Mouse (Mus musculus) CD4-positive, CD25-positive, alpha-beta regulatory T cell, adult 4 months (primary cell): ENCODE measurements around the gene Magi1. TPM values are rescaled to one million over a fixed set of nuclear protein-coding genes. Genes with fewer than 3 reads are reported as not detected.
"Not testable (repeated sequence)": the region's sequence is repeated elsewhere in the genome, so short reads cannot be mapped to it uniquely, and the experiment has no call there.

ENCODE experiments used
- ATAC-seq: one replicate; pipeline ENCODE4 v1.8.0; 2017
- polyA plus RNA-seq, 2 experiments: library from polyadenylated mRNA; unstranded; fragments of 100-300 nt; shearing (Covaris generic); gene quantifications; one replicate each; pipeline ENCODE4 v1.2.1; 2017

Magi1 gene
- polyA plus RNA-seq, 2 experiments from 2014 or later, result 0.08 to 0.54 TPM

DNA sequence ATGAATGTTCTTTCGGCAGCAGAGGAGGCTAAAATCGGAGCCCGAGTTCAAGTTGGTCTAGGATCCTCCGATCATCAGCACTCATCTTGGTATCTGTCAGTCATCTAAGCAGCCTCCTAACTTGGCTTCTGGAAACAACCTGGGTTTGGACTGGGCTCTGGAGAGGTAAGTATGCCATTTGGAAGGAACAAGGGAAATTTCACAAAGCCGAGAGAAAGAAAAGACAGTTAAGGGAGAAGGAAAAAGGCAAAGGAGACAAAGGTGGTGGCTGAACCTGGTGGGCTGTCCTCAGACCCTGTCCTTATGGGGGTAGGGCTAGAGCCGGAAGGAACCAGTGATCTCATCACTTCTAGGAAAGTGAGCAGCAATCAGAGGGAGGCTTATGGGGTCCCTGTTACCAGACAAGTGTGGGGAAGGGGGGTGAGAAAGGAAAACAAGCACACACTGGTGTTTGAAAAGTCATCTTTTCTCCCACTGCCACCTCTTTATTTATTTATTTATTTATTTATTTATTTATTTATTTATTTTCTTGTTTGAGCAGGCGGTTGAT lies 565.8 kb downstream of the Magi1 start:
- ATAC-seq, result no peak

DNA sequence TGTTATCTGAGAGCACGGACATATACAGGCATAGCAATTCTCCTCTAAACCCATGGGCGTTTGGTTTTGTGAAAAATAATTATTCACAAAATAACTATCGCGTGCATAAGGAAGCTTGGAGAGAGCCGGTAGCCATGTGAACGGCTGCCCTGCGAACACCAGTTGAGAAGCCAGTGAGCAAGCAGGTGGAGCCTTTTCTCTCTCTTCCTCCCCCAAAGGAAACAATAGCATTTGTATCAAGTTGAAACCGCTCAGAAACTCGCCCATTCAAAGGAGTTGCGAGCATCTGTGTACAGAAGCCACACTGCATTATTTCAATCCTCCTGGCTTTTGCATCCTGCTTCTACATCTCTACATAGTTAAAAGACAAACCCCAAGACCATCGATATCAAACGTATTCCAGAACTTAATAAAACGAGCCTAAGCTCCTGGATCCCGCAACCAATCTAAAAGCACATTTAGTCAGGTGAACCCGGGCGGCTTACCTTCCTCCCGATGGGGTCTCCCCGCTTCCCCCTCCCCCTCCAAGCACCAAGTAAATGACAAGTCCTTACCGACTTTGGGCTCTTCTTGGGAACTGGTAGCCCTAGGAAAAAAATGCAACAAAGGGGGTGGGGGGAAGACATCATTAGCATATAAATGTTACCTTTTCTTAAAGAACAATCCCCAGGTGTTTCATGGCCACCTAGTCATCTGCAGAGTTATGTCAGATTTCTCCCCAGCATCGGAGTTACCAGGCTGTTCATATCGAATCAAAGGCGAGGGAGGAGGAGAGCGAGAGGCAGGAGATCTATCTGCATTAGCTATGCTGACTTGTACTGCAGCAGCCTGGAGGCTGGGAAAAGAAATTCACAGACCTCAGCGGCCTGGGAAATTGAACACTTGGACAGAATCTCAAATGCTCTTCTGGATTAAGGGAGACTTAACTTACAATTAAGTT lies 566.8 kb downstream of the Magi1 start:
- no peak for ATAC-seq

DNA sequence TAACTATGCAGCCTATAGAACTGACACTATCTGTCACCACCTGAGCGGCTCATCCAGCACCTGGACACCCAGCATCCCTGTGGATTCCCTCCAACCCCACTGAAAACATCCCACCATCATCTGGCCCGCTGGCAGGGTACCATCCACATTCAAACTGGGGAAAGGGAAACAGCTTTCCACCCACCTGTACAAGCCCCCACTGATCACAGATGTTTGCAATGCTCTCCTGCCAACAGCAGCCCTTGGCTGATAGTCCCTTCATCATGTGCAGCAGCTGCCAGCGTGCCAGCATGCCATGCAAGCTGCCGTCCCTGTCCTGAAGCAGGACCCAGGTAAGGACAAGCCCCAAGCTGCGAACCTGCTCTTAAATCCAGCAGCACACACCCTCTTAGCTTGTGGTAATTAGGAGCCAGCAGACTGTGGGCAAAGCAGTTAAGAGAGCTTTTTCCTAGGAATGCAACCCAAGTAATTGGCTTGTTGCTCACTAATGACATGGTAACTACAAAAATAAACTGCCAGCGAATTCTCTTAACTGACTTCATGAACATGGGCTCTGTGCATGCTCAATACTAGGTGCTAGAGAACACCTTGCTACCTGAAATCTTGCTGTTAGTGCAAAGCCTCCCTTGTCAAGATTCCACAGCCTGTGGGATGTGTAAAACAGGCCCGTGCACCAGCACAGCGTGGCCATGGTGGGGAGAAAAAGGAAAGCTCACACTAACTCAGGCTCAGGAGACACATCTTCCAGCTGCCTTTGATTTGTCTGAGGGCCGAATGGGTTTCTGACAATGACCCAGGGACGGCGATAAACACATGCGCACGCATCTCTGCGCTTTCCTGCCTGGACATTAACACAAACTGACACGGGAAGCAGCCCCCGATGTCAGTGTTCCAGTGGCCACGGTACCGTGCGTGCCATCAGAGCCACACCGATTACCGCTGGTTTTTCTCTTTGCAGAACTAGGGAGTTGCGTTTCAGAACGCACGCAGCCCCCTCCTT lies 568.2 kb downstream of the Magi1 start:
- ATAC-seq, result no peak

DNA sequence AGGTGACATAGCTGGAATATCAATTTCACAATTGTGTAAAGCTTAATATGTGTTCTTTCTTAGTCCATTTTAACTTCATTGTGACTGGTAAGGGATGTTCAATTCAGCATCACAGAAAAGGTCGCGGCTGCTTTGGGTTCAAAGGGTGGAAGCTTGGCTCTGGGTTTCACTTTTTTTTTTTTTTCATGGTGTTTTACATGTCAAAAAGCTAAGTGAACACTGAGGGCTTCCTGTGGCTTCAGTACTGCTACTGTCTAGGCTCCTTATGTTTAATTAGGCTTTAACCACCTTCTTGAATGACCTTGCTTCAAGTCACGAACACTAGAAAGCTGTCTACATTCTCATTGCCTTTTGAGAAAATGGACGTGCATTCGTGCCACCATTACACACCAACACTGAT lies 579.4 kb downstream of the Magi1 start:
- ATAC-seq, result no peak

DNA sequence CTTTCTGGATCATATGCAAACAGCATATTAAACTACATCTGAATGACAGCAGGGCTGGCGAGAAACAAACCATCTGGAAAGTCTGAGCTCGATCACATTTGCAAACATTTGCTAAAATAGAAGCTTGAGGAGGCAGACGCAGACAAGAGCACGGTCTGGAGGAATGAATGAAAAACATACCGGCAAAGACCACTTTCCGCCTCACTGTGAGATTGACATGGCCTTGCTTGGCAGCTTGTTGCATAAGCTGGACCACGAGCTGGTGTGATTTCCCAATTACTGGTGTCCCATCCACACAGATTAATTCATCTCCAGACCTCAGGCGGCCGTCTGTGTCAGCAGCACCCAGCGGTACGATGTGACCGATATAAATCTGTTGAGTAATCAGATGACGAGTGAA lies 584.3 kb downstream of the Magi1 start:
- no peak for ATAC-seq

DNA sequence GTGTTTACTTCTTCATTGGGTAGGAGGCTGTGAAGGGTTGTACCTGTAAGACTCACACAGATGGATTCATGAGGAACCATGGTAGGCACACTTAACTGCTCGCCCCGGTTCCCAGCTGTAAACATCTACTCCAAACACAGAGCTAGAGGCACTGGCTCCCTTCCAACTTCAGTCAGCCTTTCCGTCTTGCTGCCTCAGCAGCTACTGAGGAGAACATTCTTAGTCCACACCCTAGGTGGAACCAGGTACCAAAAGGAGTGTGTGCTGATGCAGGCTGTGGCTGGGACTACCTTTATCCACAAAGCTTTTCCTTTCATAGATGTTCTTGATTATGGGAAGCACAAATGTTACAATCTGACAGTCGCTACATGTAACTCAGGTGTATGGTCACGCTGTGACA lies 585.8 kb downstream of the Magi1 start:
- ATAC-seq, result no peak

DNA sequence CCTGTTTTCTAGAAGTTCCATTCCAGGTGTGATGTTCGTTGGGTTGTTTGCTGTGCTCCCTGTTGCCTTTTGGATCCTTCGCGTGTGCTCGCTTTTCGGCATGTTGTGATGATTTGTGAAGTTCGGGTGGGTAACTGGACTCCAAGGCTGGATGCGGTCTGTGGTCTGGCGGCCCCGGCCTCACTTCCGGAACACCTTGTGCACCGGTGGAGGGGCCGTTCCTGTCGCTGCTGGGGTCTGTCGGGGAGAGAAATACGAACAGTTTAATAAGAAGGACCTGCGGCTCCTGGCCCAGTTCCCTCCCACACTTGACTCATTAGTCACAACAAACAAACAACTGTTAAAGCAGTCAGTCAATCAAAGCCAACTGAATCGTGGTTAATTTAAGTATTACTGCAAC lies 605.0 kb downstream of the Magi1 start:
- ATAC-seq, result no peak

DNA sequence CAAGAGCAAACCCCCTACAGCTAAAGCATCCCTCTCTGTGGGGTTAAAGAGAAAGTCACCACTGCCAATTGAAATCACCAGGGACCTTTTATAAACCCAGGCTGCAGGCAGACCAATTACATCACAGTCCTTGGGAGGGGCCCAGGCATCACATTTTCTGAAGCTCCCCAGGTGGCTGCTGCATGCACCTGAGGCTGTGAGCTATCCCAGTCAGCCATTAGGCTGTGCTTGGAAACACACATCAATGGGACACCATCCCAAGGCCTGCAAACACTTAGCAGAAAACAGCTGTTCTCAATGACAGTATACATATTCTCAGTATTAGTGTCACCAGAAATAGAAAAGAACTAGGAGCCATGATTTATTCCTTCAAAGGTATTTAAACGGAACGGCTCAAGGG lies 617.0 kb downstream of the Magi1 start:
- ATAC-seq, result no peak

DNA sequence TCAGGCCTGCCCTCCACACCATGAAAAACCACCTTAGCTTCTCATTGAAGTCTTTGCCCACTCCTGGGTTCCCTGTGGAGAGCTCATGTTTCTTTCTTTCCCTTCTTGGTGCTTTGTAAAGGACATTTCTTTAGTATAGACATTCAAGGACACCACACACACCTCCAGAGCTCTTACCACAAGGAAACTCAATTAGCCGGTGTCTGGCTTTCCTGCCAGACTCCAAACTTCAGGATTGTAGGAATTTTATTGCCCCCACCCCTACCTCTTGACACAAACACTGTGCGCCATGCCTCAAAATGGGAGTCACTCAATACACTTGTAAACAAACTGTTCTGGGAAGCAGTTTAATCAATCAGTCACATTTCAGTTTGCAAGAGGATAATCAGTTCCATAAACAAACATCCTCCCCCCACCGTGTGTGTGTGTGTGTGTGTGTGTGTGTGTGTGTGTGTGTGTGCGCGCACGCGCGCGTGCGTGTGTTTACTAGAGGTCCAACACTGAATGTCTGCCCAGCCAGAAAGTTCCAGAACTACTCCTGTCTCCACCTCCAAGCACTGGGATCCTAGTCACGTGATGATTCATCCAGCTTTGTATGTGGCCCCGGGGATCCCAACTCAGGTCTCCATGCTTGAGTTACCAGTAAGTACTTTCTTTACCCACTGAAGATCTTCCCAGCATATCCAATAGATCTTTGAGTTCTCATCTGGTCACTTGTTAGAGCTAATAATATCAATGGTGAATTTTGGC lies 618.5 kb downstream of the Magi1 start:
- no peak for ATAC-seq

DNA sequence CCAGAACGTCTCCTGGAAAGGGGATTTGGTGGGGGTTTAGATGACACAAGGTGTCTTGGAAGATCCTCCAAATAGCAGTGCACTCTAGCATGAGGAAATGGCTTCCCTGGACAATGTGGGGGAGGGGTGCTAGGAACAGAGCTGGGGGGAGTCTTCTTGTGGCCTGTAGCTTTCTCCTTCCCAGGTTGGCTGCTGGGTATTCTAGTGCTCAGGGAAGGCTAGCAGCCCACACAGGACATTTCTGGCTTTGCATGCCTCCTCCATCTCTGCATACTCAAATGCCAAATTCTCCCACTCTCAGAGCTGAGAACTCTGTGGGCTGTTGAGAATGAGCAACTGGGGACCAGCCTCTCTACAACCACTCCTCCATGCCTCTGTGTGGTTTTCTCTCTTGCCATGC lies 622.6 kb downstream of the Magi1 start:
- no peak for ATAC-seq

DNA sequence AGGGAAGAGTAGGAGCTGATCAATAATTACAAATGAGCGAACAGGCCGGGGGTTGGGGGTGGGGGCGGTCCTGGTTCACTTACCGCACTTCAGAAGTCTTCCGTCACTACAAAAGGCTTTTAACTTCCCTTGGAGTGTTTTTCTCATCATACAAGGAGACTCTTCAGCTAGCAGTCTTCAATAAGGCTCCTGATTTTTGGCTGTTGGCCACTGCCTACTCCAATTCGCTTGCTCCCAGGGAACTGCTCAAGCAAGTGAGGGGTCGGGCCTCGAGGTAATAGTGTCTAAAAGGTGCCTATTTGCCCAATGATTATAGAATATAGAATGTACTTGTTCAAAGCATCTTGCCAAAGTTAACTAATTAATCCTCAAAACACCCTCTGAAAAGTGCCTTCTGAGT lies 624.2 kb downstream of the Magi1 start:
- no peak for ATAC-seq

DNA sequence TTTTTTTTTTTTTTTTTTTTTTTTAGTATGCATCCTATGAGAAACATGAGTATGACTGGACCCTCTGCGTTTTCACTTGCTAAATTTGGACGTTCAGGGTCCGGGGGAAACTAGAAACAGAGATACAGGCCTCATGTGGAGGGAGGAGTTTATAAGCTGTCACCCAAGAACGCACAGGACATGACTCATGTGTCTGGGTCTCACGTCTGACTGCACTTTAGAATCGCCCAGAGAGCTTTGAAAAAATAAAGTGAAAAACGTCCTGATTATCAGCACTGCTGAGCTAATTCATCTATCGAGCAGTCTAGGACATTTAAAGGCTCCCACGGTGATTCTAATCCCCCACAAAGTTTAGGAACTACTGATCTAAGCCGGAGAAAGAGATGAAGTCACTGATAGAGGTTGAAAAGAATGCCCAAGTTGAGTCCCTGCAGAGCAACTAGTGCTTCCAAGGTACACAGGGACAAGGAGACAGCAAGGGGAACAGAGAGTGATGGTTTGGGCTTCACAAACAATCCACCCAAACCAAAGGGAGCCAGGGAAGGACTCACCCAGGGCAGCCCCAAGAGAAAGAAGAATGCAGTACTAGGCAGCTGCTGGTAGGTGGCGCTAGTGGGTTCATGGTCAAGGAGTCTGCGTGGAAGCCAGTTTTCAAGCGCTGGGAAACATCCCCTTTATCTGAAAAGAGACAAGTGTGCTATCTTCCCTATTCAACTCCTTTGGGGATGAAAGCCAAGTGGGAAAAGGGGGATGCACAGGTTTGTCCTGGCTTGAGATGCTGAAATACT lies 626.3 kb downstream of the Magi1 start:
- no peak for ATAC-seq

DNA sequence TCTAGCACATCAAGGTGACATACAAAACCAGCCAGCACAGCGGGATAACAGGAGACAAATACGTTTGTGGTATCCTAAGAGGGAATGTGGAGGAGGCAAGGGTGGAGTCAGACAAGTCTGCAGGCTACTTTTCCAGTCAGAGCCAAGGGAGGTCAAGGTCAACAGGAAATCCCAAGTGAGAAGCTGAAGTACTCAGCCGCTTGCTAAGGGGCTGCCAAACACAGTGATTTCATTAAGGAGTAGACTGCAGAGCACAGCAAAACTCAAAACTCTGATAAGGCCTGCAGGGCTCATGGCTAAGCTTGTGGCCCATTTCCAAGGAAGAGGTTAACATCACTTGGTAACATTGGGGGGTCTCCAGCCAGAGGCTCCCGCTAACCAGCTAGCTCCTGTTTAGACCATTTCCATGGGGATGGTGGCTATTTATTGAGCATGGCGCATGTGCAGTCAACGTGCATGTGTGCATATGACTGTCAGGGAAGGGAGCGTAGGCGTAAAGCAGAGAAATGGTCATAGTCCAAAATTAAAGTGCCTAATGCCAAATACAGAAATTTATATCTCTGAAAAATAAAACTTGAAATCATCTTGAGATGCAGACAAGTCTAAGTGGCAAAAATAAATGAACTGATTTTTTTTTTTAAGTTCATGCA lies 635.0 kb downstream of the Magi1 start:
- no peak for ATAC-seq

DNA sequence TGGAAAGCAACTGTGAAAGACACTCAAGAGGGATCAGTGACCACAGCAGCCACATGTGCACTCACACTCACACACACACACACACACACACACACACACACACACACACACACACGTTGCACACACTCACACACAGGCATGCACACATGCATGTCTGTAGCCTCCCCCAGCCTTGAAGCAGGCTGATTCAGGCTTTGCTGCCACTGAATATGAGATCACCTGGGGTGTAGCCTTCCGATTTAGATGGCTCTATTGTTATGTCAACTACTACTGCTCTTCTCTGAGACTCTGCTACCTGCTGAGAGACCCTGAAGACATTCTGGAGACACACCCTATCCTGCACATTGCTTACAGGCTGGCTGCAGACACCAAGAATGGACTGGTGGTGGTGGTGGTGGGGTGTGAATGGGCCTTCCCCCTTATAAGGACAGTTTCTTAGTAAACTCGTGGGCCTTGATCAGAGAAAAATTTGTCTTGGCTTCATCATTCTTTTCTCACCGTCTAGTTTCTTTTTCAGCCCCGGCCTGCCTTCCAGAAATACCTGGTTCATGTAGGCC lies 653.9 kb downstream of the Magi1 start:
- ATAC-seq, result not testable (repeated sequence)

DNA sequence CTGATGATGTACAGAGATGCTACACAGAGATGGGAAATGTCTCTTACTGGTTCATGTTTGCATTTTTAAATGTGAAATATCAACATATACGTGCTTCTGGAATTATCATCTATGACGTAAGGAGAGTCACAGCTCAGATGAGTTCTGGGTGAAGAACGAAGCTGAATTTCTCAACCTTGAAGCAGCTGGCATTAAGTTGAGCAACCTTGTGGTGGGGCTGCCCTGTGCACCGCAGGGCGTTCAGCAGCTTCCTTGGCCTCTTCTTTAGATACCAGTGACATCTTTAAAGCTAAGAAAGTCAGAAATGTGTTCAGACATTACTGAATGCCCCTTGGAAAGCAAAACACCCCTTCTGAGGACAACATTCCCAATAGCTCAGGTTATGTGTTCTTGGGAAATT lies 656.5 kb downstream of the Magi1 start:
- no peak for ATAC-seq

Other genes with a start within 250 kb of the Magi1 start
- gene Slc25a26, start 216.4 kb upstream of the Magi1 start, polyA plus RNA-seq, result 1 to 10 TPM; 6.8 to 7.0 TPM